Mouse (Mus musculus): ENCODE measurements around the gene Crabp2.

Gene Crabp2

DNA sequence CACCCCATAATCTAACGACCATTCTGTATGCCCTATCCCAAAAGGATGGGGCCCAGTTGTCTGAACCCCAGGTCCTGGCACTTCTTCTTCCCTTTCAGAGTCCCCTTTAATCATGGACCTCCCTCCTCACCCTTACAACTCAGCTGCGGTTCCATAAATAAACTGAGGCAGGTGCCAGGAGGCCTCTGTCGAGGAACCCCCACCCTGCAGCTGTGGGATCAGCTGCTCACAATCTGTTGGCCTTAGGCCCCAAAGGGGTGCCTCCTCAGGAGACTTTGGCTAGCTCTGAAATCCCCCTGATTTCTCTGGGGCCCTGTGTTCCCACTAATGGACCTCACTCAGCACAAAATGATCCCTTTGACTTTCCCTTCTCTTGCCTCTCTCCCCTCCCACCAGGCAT lies 35.6 kb downstream of the Crabp2 start:
- DNase-seq (ENCODE audit: low spot score in 2 of 2) = no peak

- no peak for DNase-seq (ENCODE audit: low spot score in 2 of 2)
Observed at GRCm38 (mm10) chr3:87985505-87986320, 37.2 kb downstream of the Crabp2 start.

GRCm38 (mm10) chr3:87986868-87987267 lies 38.4 kb downstream of the Crabp2 start:
- DNase-seq (ENCODE audit: low spot score in 2 of 2) = peak; percentile 90 to 98

GRCm38 (mm10) chr3:87987633-87988032 lies 39.2 kb downstream of the Crabp2 start:
- no peak for DNase-seq (ENCODE audit: low spot score in 2 of 2)

DNA sequence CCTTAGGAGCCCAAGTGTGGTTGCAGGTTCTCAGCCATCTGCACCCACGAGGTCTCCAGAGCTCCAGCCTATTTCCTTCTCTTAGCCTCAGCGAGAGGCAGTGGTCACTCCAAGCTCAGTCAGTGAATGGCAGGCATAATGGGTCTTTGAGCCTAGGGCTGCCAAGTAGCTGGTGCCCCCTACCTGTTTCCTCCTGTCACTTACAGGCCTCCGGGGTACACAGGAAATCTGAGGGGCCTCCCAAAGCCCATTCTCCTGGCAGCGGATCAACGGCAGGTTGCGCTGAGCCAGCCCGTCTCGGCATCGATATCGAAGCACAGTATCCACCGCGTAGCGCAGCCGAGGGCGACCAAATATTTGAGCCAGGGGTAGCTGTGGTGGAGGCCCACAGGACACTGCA lies 39.6 kb downstream of the Crabp2 start:
- no peak for DNase-seq (ENCODE audit: low spot score in 2 of 2)

DNA sequence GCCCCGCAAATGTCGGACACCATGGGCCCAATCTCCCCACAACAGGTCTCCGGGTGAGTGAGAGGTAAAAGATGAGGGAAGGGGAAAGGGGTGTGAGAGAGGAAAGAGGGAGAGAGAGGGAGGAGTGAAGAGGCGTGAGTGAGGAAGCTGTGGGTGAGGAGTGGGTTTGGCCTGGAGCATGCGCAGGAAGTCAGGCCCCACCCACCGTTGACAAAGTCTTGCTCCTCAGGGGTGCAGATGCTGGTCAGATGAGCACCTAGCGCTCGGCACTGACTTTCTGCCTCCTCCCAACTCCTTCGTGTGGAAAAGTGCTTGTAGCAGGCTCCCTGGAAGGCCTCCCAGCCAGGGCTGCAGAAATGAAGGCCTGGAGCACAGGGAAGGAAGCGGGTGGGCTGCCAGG lies 41.5 kb downstream of the Crabp2 start:
- DNase-seq (ENCODE audit: low spot score in 2 of 2) = peak in 1 of 2 experiments; percentile 54

DNA sequence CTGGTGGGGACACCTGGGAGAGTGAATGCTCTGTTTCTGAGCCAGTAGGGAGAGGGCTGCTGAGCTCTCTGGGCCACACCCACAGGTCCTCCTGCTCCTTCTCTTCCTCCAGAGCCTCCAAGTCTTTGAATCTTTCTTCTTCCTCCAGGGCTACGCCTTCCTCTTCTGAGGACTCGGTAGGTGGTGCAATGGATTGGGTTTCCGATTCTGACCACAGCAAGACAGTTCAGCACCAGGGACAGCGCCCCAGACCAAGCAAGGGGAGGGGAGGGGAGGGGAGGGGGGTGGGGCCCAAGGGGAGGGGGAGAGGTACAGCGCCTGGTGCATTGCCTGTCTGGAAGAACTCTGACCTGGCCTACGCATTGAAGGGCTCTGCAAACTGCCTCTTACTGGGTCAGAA lies 45.0 kb downstream of the Crabp2 start:
- peak; percentile 43 to 81 for DNase-seq (ENCODE audit: low spot score in 2 of 2)

DNA sequence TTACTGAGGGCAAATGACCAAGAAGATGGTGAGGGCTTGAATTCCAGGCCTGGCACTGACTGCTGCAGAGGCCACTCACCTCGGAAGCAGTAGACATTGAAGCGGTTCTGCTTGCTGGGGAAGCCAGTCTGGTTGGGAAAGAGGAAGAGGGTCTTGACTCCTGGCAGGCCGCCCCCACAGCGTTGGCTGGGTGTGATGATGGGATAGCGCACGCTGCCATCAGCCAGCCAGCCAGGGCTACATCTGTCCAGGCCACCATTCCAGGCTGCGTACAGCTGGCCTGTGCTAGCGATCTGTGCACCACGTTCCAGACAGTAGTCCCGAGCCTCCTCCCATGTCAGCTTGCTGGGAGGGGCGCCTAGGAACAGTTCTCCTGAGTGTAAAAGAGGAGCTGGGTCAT lies 46.9 kb downstream of the Crabp2 start:
- no peak for DNase-seq (ENCODE audit: low spot score in 2 of 2)

DNA sequence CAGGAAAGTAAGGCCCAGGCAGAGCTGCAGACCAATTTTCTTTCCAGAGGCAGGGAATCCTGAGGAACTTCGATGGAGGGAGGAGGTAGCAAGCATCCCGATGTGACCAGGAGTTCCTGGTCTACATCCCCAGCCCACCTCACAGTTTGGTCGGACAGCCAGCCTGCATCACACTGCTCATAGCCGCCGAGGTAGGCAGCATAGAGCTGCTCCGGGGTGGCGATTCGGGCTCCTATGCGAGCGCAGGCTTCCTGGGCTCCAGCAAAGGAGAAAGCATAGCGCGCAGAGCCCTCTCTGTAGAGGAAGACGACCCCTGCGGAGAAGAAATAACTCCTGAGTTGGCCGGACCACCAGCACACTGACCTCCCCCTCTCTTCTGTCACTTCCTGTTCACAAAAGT lies 47.9 kb downstream of the Crabp2 start:
- no peak for DNase-seq (ENCODE audit: low spot score in 2 of 2)

DNA sequence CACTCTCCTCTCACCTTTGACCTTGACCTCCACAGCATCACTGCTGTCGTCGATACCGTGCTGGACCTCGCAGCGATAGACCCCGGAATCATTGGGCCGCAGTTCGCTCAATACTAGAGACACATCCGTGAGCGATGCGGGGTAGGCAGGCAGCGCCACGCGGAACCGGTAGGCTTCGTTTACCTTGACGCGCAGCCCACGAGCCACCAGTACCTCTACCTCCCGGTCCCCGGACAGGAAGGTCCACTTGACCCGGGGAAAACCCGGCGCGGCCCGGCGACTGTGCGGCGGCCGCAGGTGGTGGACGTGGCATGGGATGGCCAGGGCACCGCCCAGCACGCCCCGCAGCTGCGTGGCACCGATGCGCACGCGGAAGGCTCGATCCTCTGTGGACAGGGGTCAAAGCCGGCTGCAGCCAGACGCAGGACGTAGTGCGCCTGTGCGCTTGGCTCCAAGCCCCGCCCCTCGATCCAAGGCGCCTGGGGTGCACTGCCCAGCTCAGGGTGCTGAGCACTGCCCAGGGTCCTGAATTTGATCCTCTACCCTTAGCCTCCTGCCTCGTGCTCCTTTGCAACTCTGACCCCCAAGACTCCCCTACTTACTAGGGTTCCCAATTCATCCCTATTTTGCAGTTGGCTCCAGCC lies 48.6 kb downstream of the Crabp2 start:
- DNase-seq (ENCODE audit: low spot score in 2 of 2) = no peak

DNA sequence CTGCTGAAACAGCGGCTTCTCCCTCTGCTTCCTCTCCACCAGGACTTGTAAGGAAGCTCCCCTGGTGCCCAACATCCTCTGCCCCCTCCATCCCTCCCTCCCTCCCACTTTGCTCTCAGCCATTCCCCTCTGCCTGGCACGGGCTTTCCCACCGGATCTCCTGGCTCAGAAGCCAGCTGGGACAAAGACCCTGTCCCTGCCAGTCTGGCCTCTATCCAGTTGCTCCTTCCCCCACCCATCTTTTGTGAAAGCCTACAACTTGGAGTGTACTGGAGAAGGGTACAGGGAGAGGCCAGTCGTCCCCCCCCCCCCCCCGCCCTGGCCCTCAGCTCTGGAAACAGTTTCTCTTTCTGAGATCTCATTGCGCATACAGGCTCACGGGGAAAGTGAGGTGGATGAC lies 50.3 kb downstream of the Crabp2 start:
- DNase-seq (ENCODE audit: low spot score in 2 of 2) = no peak

GRCm38 (mm10) chr3:87999243-87999895 lies 50.9 kb downstream of the Crabp2 start:
- DNase-seq (ENCODE audit: low spot score in 2 of 2) = no peak

- DNase-seq (ENCODE audit: low spot score in 2 of 2) = no peak
Observed at GRCm38 (mm10) chr3:88000181-88000580, 51.7 kb downstream of the Crabp2 start, which contains the start of gene Bcan. TSS of gene Bcan (minus strand) at chr3:88000230.

DNA sequence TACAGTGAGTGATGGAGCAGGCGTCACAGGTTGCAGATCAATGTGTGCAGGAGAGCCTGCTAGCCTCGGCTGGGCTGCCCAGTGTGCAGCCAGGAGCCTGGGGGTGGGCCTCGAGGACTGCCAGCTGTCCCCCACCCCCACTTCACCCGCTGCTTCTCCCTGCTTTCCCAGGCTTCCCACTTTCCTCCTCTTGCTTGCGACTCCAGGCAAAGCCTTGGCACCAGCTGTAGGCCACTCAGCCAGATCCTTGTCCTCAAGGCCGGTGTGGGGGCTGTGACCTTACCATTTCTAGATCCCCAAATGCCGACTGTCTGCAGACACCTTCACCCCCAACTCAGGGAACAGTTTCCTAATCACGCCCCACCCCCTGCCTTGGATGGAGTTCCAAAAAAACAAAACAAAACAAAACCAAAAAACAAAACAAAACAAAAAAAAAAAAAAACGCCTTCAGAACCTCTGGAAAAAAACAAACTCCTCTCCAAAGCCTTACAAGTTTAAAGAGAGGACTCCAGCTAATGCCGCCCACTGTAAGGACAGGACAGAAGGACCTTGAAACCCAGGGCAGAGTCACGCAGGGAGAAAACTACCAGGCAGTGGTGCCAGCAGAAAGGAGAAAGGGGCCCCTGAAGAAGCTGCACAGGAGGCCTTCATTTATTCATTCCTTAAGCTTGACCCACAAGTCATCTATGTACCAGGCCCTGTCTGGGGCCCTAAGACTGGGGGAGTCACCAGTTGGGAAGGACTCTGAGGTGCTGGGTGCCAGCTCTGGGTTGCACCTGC lies 52.5 kb downstream of the Crabp2 start:
- DNase-seq (ENCODE audit: low spot score in 2 of 2) = no peak

DNA sequence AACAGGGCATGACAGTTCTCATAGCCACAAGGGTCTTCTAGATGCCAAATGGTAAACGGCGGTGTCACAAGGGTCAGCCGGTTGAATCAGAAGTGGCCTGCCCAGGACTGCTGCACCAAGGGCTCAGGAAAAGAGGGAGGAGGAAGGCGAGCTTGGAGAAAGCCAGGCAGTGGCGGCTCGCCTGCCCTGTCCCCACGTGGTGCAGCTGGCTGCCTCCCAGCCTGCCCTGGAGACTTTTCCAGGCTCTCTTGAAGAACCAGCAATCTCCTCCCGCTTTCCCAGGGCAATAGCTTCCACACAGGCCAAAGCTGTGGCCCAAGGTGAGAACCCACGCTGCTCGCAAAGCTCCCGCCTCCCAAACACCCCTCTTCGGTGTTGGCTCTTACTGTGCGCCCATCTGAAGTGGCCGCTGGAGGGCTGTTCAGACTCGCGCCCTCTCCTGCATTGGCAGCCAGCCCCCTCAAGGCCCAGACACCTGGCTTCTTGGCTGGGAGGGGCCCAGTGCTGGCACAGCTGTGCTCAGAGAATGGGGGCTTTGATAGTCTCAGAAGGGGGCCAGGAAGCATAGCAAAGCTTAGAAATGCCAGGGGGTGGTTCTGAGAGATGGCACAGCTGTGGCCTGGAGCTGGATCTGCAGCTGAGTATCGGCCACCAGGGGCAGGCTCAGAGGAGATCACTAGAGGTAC lies 54.0 kb downstream of the Crabp2 start:
- DNase-seq (ENCODE audit: low spot score in 2 of 2) = no peak

All from spleen, postnatal 4 days (tissue).